Mouse (Mus musculus) forebrain, postnatal 0 days (tissue): Measurements from ENCODE around the gene Sh3pxd2a. TPM values are rescaled to one million over a fixed set of nuclear protein-coding genes. Genes with fewer than 3 reads are reported as not detected.

ENCODE experiments used
- ATAC-seq: fragments of 200-750 bp; cut with Nextera tagmentation; 2 replicates; pipeline ENCODE4 v1.8.0; 2017; ENCODE audit warnings: mild to moderate bottlenecking, moderate library complexity
- DNase-seq: peaks from one replicate; pipeline ENCODE4 v3.0.0-alpha.2; 2015
- H3K27ac ChIP-seq: fragments of 300-500 bp; sonication (generic); 2 replicates; pipeline ENCODE4 v1.5.1; 2014; ENCODE audit warnings: low read depth, mild to moderate bottlenecking, antibody characterized with exemption, low read length, moderate library complexity, mixed read lengths
- H3K27me3 ChIP-seq: fragments of 300-500 bp; sonication (generic); 2 replicates; pipeline ENCODE4 v1.6.1; 2014; ENCODE audit warnings: mild to moderate bottlenecking, low read length, mixed read lengths; ENCODE audit not compliant: insufficient read depth
- H3K36me3 ChIP-seq: fragments of 300-500 bp; sonication (generic); 2 replicates; pipeline ENCODE4 v1.6.1; 2014; ENCODE audit warnings: mild to moderate bottlenecking, moderate library complexity; ENCODE audit not compliant: insufficient read depth
- H3K4me1 ChIP-seq: fragments of 300-500 bp; sonication (generic); 2 replicates; pipeline ENCODE4 v1.6.1; 2014; ENCODE audit warnings: antibody characterized with exemption; ENCODE audit not compliant: insufficient read depth
- H3K4me2 ChIP-seq: fragments of 300-500 bp; sonication (generic); 2 replicates; pipeline ENCODE4 v1.6.1; 2014; ENCODE audit warnings: low read depth, mild to moderate bottlenecking, moderate library complexity
- H3K4me3 ChIP-seq: fragments of 300-500 bp; sonication (generic); 2 replicates; pipeline ENCODE4 v1.5.1; 2014; ENCODE audit warnings: low read depth, low read length, mixed read lengths
- H3K9ac ChIP-seq: fragments of 300-500 bp; sonication (generic); 2 replicates; pipeline ENCODE4 v1.6.1; 2014; ENCODE audit warnings: mild to moderate bottlenecking
- H3K9me3 ChIP-seq: fragments of 300-500 bp; sonication (generic); 2 replicates; pipeline ENCODE4 v1.6.1; 2016; ENCODE audit warnings: low read length
- CTCF ChIP-seq: sonication (generic); IDR thresholded peaks from 2 replicates; pipeline ENCODE4 v1.5.1; 2016; ENCODE audit warnings: antibody characterized with exemption, control low read depth, low read depth
- WGBS: fragments of 180-500 bp; shearing (Covaris S2); extraction: QIAGEN DNeasy Blood & Tissue Kit; methylation state at CpG from one replicate; pipeline ENCODE4 v1.1.7; 2014; 5-methylcytosine and 5-hydroxymethylcytosine counted together
- polyA plus RNA-seq: library from polyadenylated mRNA; unstranded; fragments of >200 nt; fragmentation: Nextera tagmentation; extraction: Ambion mirVana; gene quantifications from 2 replicates; pipeline ENCODE4 v1.2.1, GENCODE M21; 2015
- total RNA-seq: library from RNA; depleted of rRNA; stranded (reverse); fragments of >200 nt; gene quantifications from 2 replicates; pipeline ENCODE4 v1.2.3, GENCODE M21; 2014

Sh3pxd2a gene
- total and polyA plus RNA-seq, 2 experiments from 2014 or later, result 1.2 to 20.8 TPM

GRCm38 (mm10) chr19:47491853-47492252, 27.7 kb upstream of the Sh3pxd2a start:
- WGBS, result 77% methylated on average over 2 of the region's 2 CpGs
- no peak for ATAC-seq

GRCm38 (mm10) chr19:47489233-47489632, 25.0 kb upstream of the Sh3pxd2a start:
- H3K4me1 ChIP-seq, result peaks cover 13% of the 10 kb centered on the region
- 94% methylated on average over 3 of the region's 3 CpGs for WGBS
- TF ChIP-seq CTCF, result peak; percentile 20
- H3K4me2 ChIP-seq, result no peak overlapping the region
- H3K36me3 ChIP-seq, result no peaks in the 10 kb centered on the region
- no peak overlapping the region for H3K9ac ChIP-seq
- DNase-seq, result no peak
- H3K9me3 ChIP-seq, result no peaks in the 10 kb centered on the region
- H3K27ac ChIP-seq, result no peak overlapping the region
- ATAC-seq, result no peak
- H3K4me3 ChIP-seq, result no peak overlapping the region
- H3K27me3 ChIP-seq, result no peaks in the 10 kb centered on the region

More at GRCm38 (mm10) chr19:47491853-47492252, 27.7 kb upstream of the Sh3pxd2a start:
- no peak overlapping the region for H3K27ac ChIP-seq
- no peak overlapping the region for H3K4me3 ChIP-seq
- H3K4me1 ChIP-seq, result peaks cover 10% of the 10 kb centered on the region
- H3K4me2 ChIP-seq, result no peak overlapping the region
- H3K9me3 ChIP-seq, result no peaks in the 10 kb centered on the region
- H3K27me3 ChIP-seq, result no peaks in the 10 kb centered on the region
- no peaks in the 10 kb centered on the region for H3K36me3 ChIP-seq
- no peak for DNase-seq
- H3K9ac ChIP-seq, result no peak overlapping the region
- no peak for TF ChIP-seq CTCF

GRCm38 (mm10) chr19:47488250-47488649, 24.0 kb upstream of the Sh3pxd2a start:
- 39% methylated on average over 4 of the region's 4 CpGs for WGBS
- no peak overlapping the region for H3K27ac ChIP-seq
- ATAC-seq (no peak), DNase-seq (no peak)
- H3K9me3 ChIP-seq, result no peaks in the 10 kb centered on the region
- no peak overlapping the region for H3K9ac ChIP-seq
- 0 out of 2 replicates have a peak, but pooled peaks cover 5% of the 10 kb centered on the region for H3K4me1 ChIP-seq
- H3K27me3 ChIP-seq, result no peaks in the 10 kb centered on the region
- H3K36me3 ChIP-seq, result no peaks in the 10 kb centered on the region
- no peak overlapping the region for H3K4me3 ChIP-seq
- no peak for TF ChIP-seq CTCF
- no peak overlapping the region for H3K4me2 ChIP-seq

- Histone ChIP-seq H3K9ac (no peak overlapping the region), H3K36me3 (no peaks in the 10 kb centered on the region), H3K27me3 (no peaks in the 10 kb centered on the region), H3K9me3 (no peaks in the 10 kb centered on the region), H3K4me1 (0 out of 2 replicates have a peak, but pooled peaks cover 4% of the 10 kb centered on the region), H3K4me3 (no peak overlapping the region), H3K4me2 (no peak overlapping the region), H3K27ac (no peak overlapping the region)
- 89% methylated on average over 9 of the region's 9 CpGs for WGBS
- TF ChIP-seq CTCF, result no peak
- ATAC-seq (no peak), DNase-seq (no peak)
Observed at GRCm38 (mm10) chr19:47487572-47487971, 23.4 kb upstream of the Sh3pxd2a start.

GRCm38 (mm10) chr19:47485997-47486566, 21.9 kb upstream of the Sh3pxd2a start:
- no peak overlapping the region for H3K4me3 ChIP-seq
- DNase-seq (no peak), ATAC-seq (peak; percentile 54)
- H3K36me3 ChIP-seq, result no peaks in the 10 kb centered on the region
- TF ChIP-seq CTCF, result no peak
- 0 out of 2 replicates have a peak, but pooled peaks cover 4% of the 10 kb centered on the region for H3K4me1 ChIP-seq
- 0 out of 2 replicates have a peak, but pooled peaks cover 3% of the 10 kb centered on the region for H3K9me3 ChIP-seq
- no peak overlapping the region for H3K4me2 ChIP-seq
- no peaks in the 10 kb centered on the region for H3K27me3 ChIP-seq
- WGBS, result 41% methylated on average over 9 of the region's 9 CpGs
- peak overlapping the region; percentile 57 for H3K27ac ChIP-seq
- H3K9ac ChIP-seq, result no peak overlapping the region

- H3K27ac ChIP-seq, result 0 out of 2 replicates have a peak overlapping the region, but pooled peaks have one; percentile 35
- H3K4me2 ChIP-seq, result no peak overlapping the region
- H3K27me3 ChIP-seq, result no peaks in the 10 kb centered on the region
- peak; percentile 90 for ATAC-seq
- no peak for TF ChIP-seq CTCF
- 0 out of 2 replicates have a peak, but pooled peaks cover 3% of the 10 kb centered on the region for H3K9me3 ChIP-seq
- H3K9ac ChIP-seq, result no peak overlapping the region
- no peak overlapping the region for H3K4me3 ChIP-seq
- peak; percentile 66 for DNase-seq
- H3K4me1 ChIP-seq, result 0 out of 2 replicates have a peak, but pooled peaks cover 4% of the 10 kb centered on the region
- WGBS, result 73% methylated on average over 3 of the region's 3 CpGs
- H3K36me3 ChIP-seq, result no peaks in the 10 kb centered on the region
Observed at GRCm38 (mm10) chr19:47484110-47484509, 19.9 kb upstream of the Sh3pxd2a start.

- H3K27ac ChIP-seq, result no peak overlapping the region
- H3K4me2 ChIP-seq, result no peak overlapping the region
- 0 out of 2 replicates have a peak, but pooled peaks cover 3% of the 10 kb centered on the region for H3K9me3 ChIP-seq
- H3K27me3 ChIP-seq, result no peaks in the 10 kb centered on the region
- 0 out of 2 replicates have a peak, but pooled peaks cover 4% of the 10 kb centered on the region for H3K4me1 ChIP-seq
- no peak overlapping the region for H3K9ac ChIP-seq
- 69% methylated on average over 3 of the region's 3 CpGs for WGBS
- no peak for TF ChIP-seq CTCF
- DNase-seq (no peak), ATAC-seq (no peak)
- no peak overlapping the region for H3K4me3 ChIP-seq
- no peaks in the 10 kb centered on the region for H3K36me3 ChIP-seq
Observed at GRCm38 (mm10) chr19:47483346-47483745, 19.1 kb upstream of the Sh3pxd2a start.
